Mouse (Mus musculus) midbrain, postnatal 0 days (tissue): ENCODE measurements around the gene Cga. TPM values are rescaled to one million over a fixed set of nuclear protein-coding genes. Genes with fewer than 3 reads are reported as not detected.

Experiments used
- ATAC-seq: fragments of 200-750 bp; cut with Nextera tagmentation; 2 replicates; pipeline ENCODE4 v1.8.0; 2017; ENCODE audit warnings: moderate number of reproducible peaks, mild to moderate bottlenecking, moderate TSS enrichment, moderate library complexity; ENCODE audit not compliant: low FRiP score
- DNase-seq: peaks from one replicate; pipeline ENCODE4 v3.0.0-alpha.2; 2015; ENCODE audit warnings: low spot score
- H3K27ac ChIP-seq: fragments of 300-500 bp; sonication (generic); 2 replicates; pipeline ENCODE4 v1.5.1; 2014; ENCODE audit warnings: low read depth, mild to moderate bottlenecking, low read length, mixed read lengths
- H3K27me3 ChIP-seq: fragments of 300-500 bp; sonication (generic); 2 replicates; pipeline ENCODE4 v1.6.1; 2014; ENCODE audit warnings: low read length, control low read depth, mixed read lengths; ENCODE audit not compliant: insufficient read depth
- H3K36me3 ChIP-seq: fragments of 300-500 bp; sonication (generic); 2 replicates; pipeline ENCODE4 v1.6.1; 2014; ENCODE audit warnings: low read length, control low read depth, mixed read lengths; ENCODE audit not compliant: insufficient read depth
- H3K4me1 ChIP-seq: fragments of 300-500 bp; sonication (generic); 2 replicates; pipeline ENCODE4 v1.6.1; 2014; ENCODE audit warnings: mild to moderate bottlenecking, control low read depth, antibody characterized with exemption, low read length, mixed read lengths; ENCODE audit not compliant: insufficient read depth
- H3K4me2 ChIP-seq: fragments of 300-500 bp; sonication (generic); 2 replicates; pipeline ENCODE4 v1.6.1; 2014; ENCODE audit warnings: low read depth, mild to moderate bottlenecking, low read length, mixed read lengths; ENCODE audit not compliant: poor library complexity, severe bottlenecking
- H3K4me3 ChIP-seq: fragments of 300-500 bp; sonication (generic); 2 replicates; pipeline ENCODE4 v1.5.1; 2014; ENCODE audit warnings: low read depth, mild to moderate bottlenecking, low read length, moderate library complexity
- H3K9ac ChIP-seq: fragments of 300-500 bp; sonication (generic); replicated peaks from 2 replicates; pipeline ENCODE4 v1.6.1; 2014; ENCODE audit warnings: mild to moderate bottlenecking, low read length, moderate library complexity, mixed read lengths; ENCODE audit not compliant: poor library complexity, severe bottlenecking
- H3K9me3 ChIP-seq: fragments of 300-500 bp; sonication (generic); 2 replicates; pipeline ENCODE4 v1.6.1; 2016; ENCODE audit warnings: low read length, control low read depth
- CTCF ChIP-seq: IDR thresholded peaks from 2 replicates; pipeline ENCODE4 v1.5.1; 2016; ENCODE audit warnings: antibody characterized with exemption, mild to moderate bottlenecking
- WGBS: fragments of 180-500 bp; shearing (Covaris S2); extraction: QIAGEN DNeasy Blood & Tissue Kit; methylation state at CpG from one replicate; pipeline ENCODE4 v1.1.7; 2014; 5-methylcytosine and 5-hydroxymethylcytosine counted together
- polyA plus RNA-seq: library from polyadenylated mRNA; unstranded; fragments of >200 nt; fragmentation: Nextera tagmentation; extraction: Ambion mirVana; gene quantifications from 2 replicates; pipeline ENCODE4 v1.2.1, GENCODE M21; 2015
- total RNA-seq: library from RNA; depleted of rRNA; stranded (reverse); fragments of >200 nt; gene quantifications from 2 replicates; pipeline ENCODE4 v1.2.3, GENCODE M21; 2014

The Cga gene
- total and polyA plus RNA-seq, 2 experiments from 2014 or later, result not detected

- Histone ChIP-seq H3K9ac (no peak overlapping the region), H3K9me3 (no peaks in the 10 kb centered on the region), H3K4me1 (no peaks in the 10 kb centered on the region), H3K4me3 (no peak overlapping the region), H3K27ac (no peak overlapping the region), H3K27me3 (no peaks in the 10 kb centered on the region), H3K4me2 (no peak overlapping the region), H3K36me3 (no peaks in the 10 kb centered on the region)
- no peak for DNase-seq
- WGBS, result 94% methylated on average over 3 of the region's 3 CpGs
- ATAC-seq, result no peak
- no peak for TF ChIP-seq CTCF
These were observed 34.7 kb upstream of the Cga start for GRCm38 (mm10) chr4:34858903-34859302.

DNA sequence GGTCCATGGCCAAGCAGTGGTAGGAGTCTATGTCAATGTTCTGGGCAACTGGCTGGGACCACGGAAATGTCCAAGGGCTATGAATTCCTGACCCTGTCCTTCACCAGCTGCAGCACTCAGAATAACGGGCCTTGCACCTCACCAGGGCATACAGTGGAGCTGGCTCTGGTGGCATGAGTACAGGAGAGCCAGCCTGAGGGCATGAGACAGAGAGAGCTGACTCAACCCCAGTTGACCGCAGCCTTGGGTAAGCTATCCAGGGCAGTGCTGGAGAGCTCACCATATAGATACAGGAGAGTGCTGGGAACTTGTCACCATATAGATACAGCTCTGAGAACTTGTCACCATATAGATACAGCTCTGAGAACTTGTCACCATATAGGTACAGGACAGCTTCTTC, 34.2 kb upstream of the Cga start:
- no peaks in the 10 kb centered on the region for H3K4me1 ChIP-seq
- no peaks in the 10 kb centered on the region for H3K27me3 ChIP-seq
- TF ChIP-seq CTCF, result no peak
- no peak overlapping the region for H3K4me2 ChIP-seq
- WGBS, result 94% methylated on average over 3 of the region's 3 CpGs
- DNase-seq, result no peak
- no peak overlapping the region for H3K27ac ChIP-seq
- H3K9ac ChIP-seq, result no peak overlapping the region
- ATAC-seq, result no peak
- H3K4me3 ChIP-seq, result no peak overlapping the region
- H3K36me3 ChIP-seq, result no peaks in the 10 kb centered on the region
- H3K9me3 ChIP-seq, result no peaks in the 10 kb centered on the region

- Histone ChIP-seq H3K4me3 (no peak overlapping the region), H3K9me3 (no peaks in the 10 kb centered on the region), H3K36me3 (no peaks in the 10 kb centered on the region), H3K27me3 (no peaks in the 10 kb centered on the region), H3K4me1 (no peaks in the 10 kb centered on the region), H3K27ac (no peak overlapping the region), H3K9ac (no peak overlapping the region), H3K4me2 (no peak overlapping the region)
- DNase-seq (no peak), ATAC-seq (no peak)
- WGBS, result 91% methylated on average over 3 of the region's 3 CpGs
- no peak for TF ChIP-seq CTCF
These were observed 32.1 kb upstream of the Cga start for GRCm38 (mm10) chr4:34861438-34861837.

DNA sequence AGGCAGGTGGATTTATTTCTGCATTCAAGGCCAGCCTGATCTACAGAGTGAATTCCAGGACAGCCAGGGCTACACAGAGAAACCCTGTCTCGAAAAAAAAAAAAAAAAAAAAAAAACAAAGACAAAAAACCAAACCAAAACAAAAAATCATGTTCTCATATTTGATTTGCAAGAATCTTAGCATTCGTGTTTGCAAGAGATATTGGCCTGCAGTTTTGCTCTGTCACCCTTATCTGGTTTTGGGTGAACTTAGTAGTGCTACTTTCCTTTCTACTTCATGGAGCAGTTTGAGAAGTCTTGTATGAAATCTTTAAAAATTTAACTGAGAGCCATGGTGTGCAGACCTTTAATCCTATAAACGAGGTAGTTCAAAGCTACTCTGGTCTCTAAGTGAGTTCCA, 23.8 kb upstream of the Cga start:
- Histone ChIP-seq H3K27me3 (no peaks in the 10 kb centered on the region), H3K4me1 (no peaks in the 10 kb centered on the region), H3K27ac (no peak overlapping the region), H3K36me3 (no peaks in the 10 kb centered on the region), H3K9me3 (no peaks in the 10 kb centered on the region), H3K9ac (no peak overlapping the region), H3K4me2 (no peak overlapping the region), H3K4me3 (no peak overlapping the region)
- DNase-seq (no peak), ATAC-seq (no peak)
- no peak for TF ChIP-seq CTCF
- WGBS, result 87% methylated on average over 3 of the region's 3 CpGs

- Histone ChIP-seq H3K27me3 (no peaks in the 10 kb centered on the region), H3K36me3 (no peaks in the 10 kb centered on the region), H3K4me1 (no peaks in the 10 kb centered on the region), H3K4me3 (no peak overlapping the region), H3K9me3 (no peaks in the 10 kb centered on the region), H3K9ac (no peak overlapping the region), H3K4me2 (no peak overlapping the region), H3K27ac (no peak overlapping the region)
- WGBS, result 93% methylated on average over 4 of the region's 4 CpGs
- TF ChIP-seq CTCF, result no peak
- ATAC-seq, result no peak
- no peak for DNase-seq
These were observed 20.6 kb upstream of the Cga start for GRCm38 (mm10) chr4:34872896-34873495.

DNA sequence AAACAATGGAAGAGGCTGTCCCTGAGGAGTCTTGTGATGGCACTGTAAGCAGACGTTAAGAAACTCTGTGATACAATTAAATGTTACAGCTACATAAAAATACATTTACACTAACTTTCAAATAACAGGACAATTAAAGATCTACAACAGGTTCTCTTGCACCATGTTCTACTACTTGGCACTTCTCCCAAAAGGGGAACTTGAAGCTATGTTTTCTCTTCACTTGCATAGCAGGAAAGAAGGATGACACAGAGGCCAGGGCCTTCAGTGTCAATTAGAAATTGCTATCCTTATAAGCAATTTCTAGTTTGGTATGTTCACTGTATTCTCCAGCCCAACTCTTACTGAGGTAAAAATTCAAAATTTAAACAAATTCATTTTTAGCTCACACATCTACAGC, 19.3 kb upstream of the Cga start:
- no peak overlapping the region for H3K27ac ChIP-seq
- DNase-seq (no peak), ATAC-seq (no peak)
- no peaks in the 10 kb centered on the region for H3K9me3 ChIP-seq
- H3K36me3 ChIP-seq, result no peaks in the 10 kb centered on the region
- no peak overlapping the region for H3K9ac ChIP-seq
- TF ChIP-seq CTCF, result no peak
- no peak overlapping the region for H3K4me3 ChIP-seq
- no peak overlapping the region for H3K4me2 ChIP-seq
- 71% methylated on average over 1 of the region's 1 CpGs for WGBS
- H3K4me1 ChIP-seq, result no peaks in the 10 kb centered on the region
- no peaks in the 10 kb centered on the region for H3K27me3 ChIP-seq
